Mouse (Mus musculus) Patski (cell line): ENCODE measurements around the gene Ndc1. TPM values are rescaled to one million over a fixed set of nuclear protein-coding genes. Genes with fewer than 3 reads are reported as not detected.
"Not testable (repeated sequence)": the region's sequence is repeated elsewhere in the genome, so short reads cannot be mapped to it uniquely, and the experiment has no call there.

Experiments
- ATAC-seq: fragments of 100-300 bp; one replicate; pipeline ENCODE4 v1.8.0; 2021
- CTCF ChIA-PET: fragments of 350-600 bp; sonication (Branson Sonifier 250); formaldehyde crosslinking; loops from one replicate; lab custom pipeline; 2022; ENCODE audit warnings: inconsistent platforms; lab: Charles Lee
- POLR2A ChIA-PET: fragments of 350-600 bp; sonication (Branson Sonifier 250); formaldehyde crosslinking; loops from one replicate; lab custom pipeline; 2022; ENCODE audit warnings: antibody characterized with exemption, inconsistent platforms; lab: Charles Lee
- DNase-seq: peaks from one replicate; pipeline ENCODE4 v3.0.0-alpha.2; 2011; ENCODE audit warnings: low read depth, low spot score
- H3K27me3 ChIP-seq: fragments of 371-371 bp; one replicate; pipeline ENCODE4 v1.5.1; 2021
- CTCF ChIP-seq: fragments of 100-300 bp; IDR thresholded peaks from one replicate; pipeline ENCODE4 v1.5.1; 2021
- in situ Hi-C: fragments of 300-500 bp; cut with MboI; formaldehyde crosslinking; loops from 3 replicates; pipeline ENCODE4 v1.11.1; 2018; ENCODE audit warnings: low pct_unique_long_range_greater_than_20kb, mixed read lengths
- polyA plus RNA-seq: library from polyadenylated mRNA; unstranded; gene quantifications from one replicate; pipeline ENCODE4 v1.2.3, GENCODE M21; 2021

The Ndc1 gene
- polyA plus RNA-seq, 1 experiment from 2014 or later, result 20.9 TPM

GRCm38 (mm10) chr4:107348529-107349310 is 18.9 kb upstream of the Ndc1 start:
- in situ Hi-C loops, result no loop called here
- TF ChIP-seq CTCF, result no peak

GRCm38 (mm10) chr4:107349311-107350008 is 18.1 kb upstream of the Ndc1 start:
- ChIA-PET POLR2A (no interaction called here), CTCF (interaction anchor here (0.8 to 1.1 kb wide), 3 partner anchors 12 to 173 kb away, joined by 3 read pairs; no protein-coding TSS in a partner anchor)
- no peaks in the 10 kb centered on the region for H3K27me3 ChIP-seq
- ATAC-seq (no peak), DNase-seq (no peak)
- in situ Hi-C loops, result no loop called here
- peak; percentile 73 for TF ChIP-seq CTCF

More at GRCm38 (mm10) chr4:107348529-107349310, 18.9 kb upstream of the Ndc1 start:
- no peak for ATAC-seq
- ChIA-PET POLR2A (no interaction called here), CTCF (interaction anchor here (1.0 to 1.1 kb wide), 2 partner anchors 11 to 27 kb away, joined by 3 read pairs; no protein-coding TSS in a partner anchor)
- H3K27me3 ChIP-seq, result no peaks in the 10 kb centered on the region
- DNase-seq, result no peak

- POLR2A ChIA-PET, result no interaction called here
- DNase-seq (no peak), ATAC-seq (no peak)
- CTCF ChIA-PET, result no interaction called here
- no peak for TF ChIP-seq CTCF
- in situ Hi-C loops, result no loop called here
- H3K27me3 ChIP-seq, result no peaks in the 10 kb centered on the region
Observed at GRCm38 (mm10) chr4:107351368-107351767, 16.2 kb upstream of the Ndc1 start.

GRCm38 (mm10) chr4:107353612-107354011 is 14.0 kb upstream of the Ndc1 start:
- POLR2A ChIA-PET, result no interaction called here
- TF ChIP-seq CTCF, result no peak
- H3K27me3 ChIP-seq, result no peaks in the 10 kb centered on the region
- CTCF ChIA-PET, result no interaction called here
- DNase-seq, result no peak
- in situ Hi-C loops, result no loop called here
- ATAC-seq, result no peak

- in situ Hi-C loops, result no loop called here
- no peak for TF ChIP-seq CTCF
- DNase-seq (no peak), ATAC-seq (no peak)
- H3K27me3 ChIP-seq, result no peaks in the 10 kb centered on the region
- ChIA-PET POLR2A (no interaction called here), CTCF (no interaction called here)
Observed at GRCm38 (mm10) chr4:107354126-107354525, 13.5 kb upstream of the Ndc1 start.

GRCm38 (mm10) chr4:107354543-107354942 is 13.0 kb upstream of the Ndc1 start:
- TF ChIP-seq CTCF, result no peak
- no peaks in the 10 kb centered on the region for H3K27me3 ChIP-seq
- POLR2A ChIA-PET, result no interaction called here
- ATAC-seq, result no peak
- in situ Hi-C loops, result no loop called here
- no peak for DNase-seq
- CTCF ChIA-PET, result no interaction called here

- DNase-seq, in situ Hi-C loops, POLR2A ChIA-PET, ATAC-seq, H3K27me3 ChIP-seq, CTCF ChIA-PET: not testable (repeated sequence)
Observed at GRCm38 (mm10) chr4:107357172-107357571, 10.4 kb upstream of the Ndc1 start.

GRCm38 (mm10) chr4:107358460-107358859 is 9.1 kb upstream of the Ndc1 start:
- H3K27me3 ChIP-seq, result no peaks in the 10 kb centered on the region
- TF ChIP-seq CTCF, result no peak
- ChIA-PET POLR2A (no interaction called here), CTCF (no interaction called here)
- ATAC-seq (no peak), DNase-seq (no peak)
- in situ Hi-C loops, result no loop called here

GRCm38 (mm10) chr4:107360457-107361145 is 7.0 kb upstream of the Ndc1 start:
- POLR2A ChIA-PET, result interaction anchor here (0.9 kb wide), 1 partner anchor 17 kb away, joined by 4 read pairs; no protein-coding TSS in a partner anchor
- no peaks in the 10 kb centered on the region for H3K27me3 ChIP-seq
- in situ Hi-C loops, result no loop called here
- no peak for DNase-seq
- CTCF ChIA-PET, result no interaction called here
- TF ChIP-seq CTCF, result no peak
- ATAC-seq, result no peak

GRCm38 (mm10) chr4:107362755-107363154 is 4.8 kb upstream of the Ndc1 start:
- TF ChIP-seq CTCF, result no peak
- H3K27me3 ChIP-seq, result no peaks in the 10 kb centered on the region
- DNase-seq, result no peak
- no peak for ATAC-seq
- ChIA-PET CTCF (no interaction called here), POLR2A (no interaction called here)
- in situ Hi-C loops, result no loop called here

GRCm38 (mm10) chr4:107363573-107363972 is 4.0 kb upstream of the Ndc1 start:
- ATAC-seq, result no peak
- in situ Hi-C loops, result no loop called here

More at GRCm38 (mm10) chr4:107363573-107363972, 4.0 kb upstream of the Ndc1 start:
- TF ChIP-seq CTCF, result peak; percentile 36
- CTCF ChIA-PET, result no interaction called here
- no peak for DNase-seq
- POLR2A ChIA-PET, result no interaction called here
- no peaks in the 10 kb centered on the region for H3K27me3 ChIP-seq
